Mouse (Mus musculus): ENCODE data around the gene 4930578C19Rik. TPM values are rescaled to one million over a fixed set of nuclear protein-coding genes. Genes with fewer than 3 reads are reported as not detected.

Gene 4930578C19Rik
- total RNA-seq (2012; rRNA removed): not detected in 2 replicates
- total RNA-seq (2014; rRNA removed): not detected in 2 replicates
- not detected in 2 replicates for polyA plus RNA-seq (2012; ENCODE audit: insufficient read length, low read depth)

GRCm38 (mm10) chrX:18461198-18461601, at the start of gene 4930578C19Rik:
Gene 4930578C19Rik (minus strand): TSS chrX:18461397.
- Histone ChIP-seq H3K9ac (ENCODE audit: insufficient read depth, low read depth) (no peak within 1 kb of the TSS), H3K27me3 (replicated peaks) (no peaks in the 10 kb centered on the region), H3K9me3 (replicated peaks; ENCODE audit: low read length) (no peaks in the 10 kb centered on the region), H3K4me1 (ENCODE audit: control insufficient read depth in 1 of 2, insufficient read depth in 2 of 2) (no peaks in the 10 kb centered on the region), H3K27ac (ENCODE audit: insufficient read depth, low read depth) (no peak within 1 kb of the TSS), H3K4me2 (ENCODE audit: insufficient read depth, low read depth, poor library complexity, severe bottlenecking) (no peak within 1 kb of the TSS), H3K4me3 (replicated peaks in 1 of 3; ENCODE audit: low read depth in 2 of 3, low read length in 2 of 3, poor library complexity in 1 of 3) (no peak within 1 kb of the TSS), H3K79me2 (replicated peaks; ENCODE audit: control insufficient read depth, extremely low read depth, insufficient read depth, poor library complexity, severe bottlenecking) (no peaks in the 10 kb centered on the region), H3K36me3 (replicated peaks in 1 of 2; ENCODE audit: control insufficient read depth in 1 of 2, insufficient read depth in 1 of 2, low read length in 1 of 2) (no peaks in the 10 kb centered on the region)
- in situ Hi-C loops (cut with MboI; ENCODE audit: low pct_ligation_motif_present, low pct_unique_long_range_greater_than_20kb, low sequenced_read_pairs) (no loop called here), dilution Hi-C loops (cut with MboI; ENCODE audit: extremely low pct_ligation_motif_present, extremely low pct_unique_long_range_greater_than_20kb, low sequenced_read_pairs) (no loop called here)
- no peak for TF ChIP-seq PAX5 (IDR thresholded peaks at IDR 0.05; ENCODE audit: low read length)
- no peak for TF ChIP-seq MAX (IDR thresholded peaks at IDR 0.05; ENCODE audit: low read length)
- no peak for TF ChIP-seq SIN3A (IDR thresholded peaks at IDR 0.05; ENCODE audit: low read length)
- no peak for TF ChIP-seq E2F4 (IDR thresholded peaks at IDR 0.05; ENCODE audit: insufficient replicate concordance, low read depth, low read length)
- no peak for TF ChIP-seq MAZ (IDR thresholded peaks at IDR 0.05; ENCODE audit: low read depth, low read length)
- TF ChIP-seq USF2 (conservative IDR thresholded peaks at IDR 0.05; ENCODE audit: low read depth, low read length): no peak
- TF ChIP-seq RCOR1 (conservative IDR thresholded peaks at IDR 0.05; ENCODE audit: low read depth, low read length): no peak
- TF ChIP-seq CHD2 (IDR thresholded peaks at IDR 0.05; ENCODE audit: low read length): no peak
- TF ChIP-seq CTCF (conservative IDR thresholded peaks at IDR 0.05 in 1 of 2, IDR thresholded peaks at IDR 0.05 in 1 of 2; ENCODE audit: low read depth in 2 of 2, low read length in 2 of 2): no peak
- TF ChIP-seq UBTF (IDR thresholded peaks at IDR 0.05; ENCODE audit: low read depth, low read length): no peak
- TF ChIP-seq SMC3 (IDR thresholded peaks at IDR 0.05; ENCODE audit: low read depth, low read length): no peak
- TF ChIP-seq EP300 (IDR thresholded peaks at IDR 0.05; ENCODE audit: low read length): no peak
- no peak for TF ChIP-seq MXI1 (IDR thresholded peaks at IDR 0.05; ENCODE audit: low read depth, low read length)
- no peak for TF ChIP-seq ZNF384 (IDR thresholded peaks at IDR 0.05; ENCODE audit: low read depth, low read length)
- TF ChIP-seq POLR2A (IDR thresholded peaks at IDR 0.05; ENCODE audit: low read depth, low read length): no peak
- no peak for TF ChIP-seq NRF1 (IDR thresholded peaks at IDR 0.05; ENCODE audit: low read depth, low read length)
- no peak for TF ChIP-seq MEF2A (IDR thresholded peaks at IDR 0.05; ENCODE audit: borderline replicate concordance, low read depth, low read length)
- no peak for DNase-seq (ENCODE audit: extremely low read depth)

GRCm38 (mm10) chrX:18467690-18468089, 6.5 kb upstream of the 4930578C19Rik start:
- H3K4me1 ChIP-seq (ENCODE audit: control insufficient read depth in 1 of 2, insufficient read depth in 2 of 2): no peaks in the 10 kb centered on the region
- H3K27me3 ChIP-seq (replicated peaks): no peaks in the 10 kb centered on the region
- H3K4me3 ChIP-seq (replicated peaks in 1 of 3; ENCODE audit: low read depth in 2 of 3, low read length in 2 of 3, poor library complexity in 1 of 3): no peak overlapping the region
- dilution Hi-C loops (cut with MboI; ENCODE audit: extremely low pct_ligation_motif_present, extremely low pct_unique_long_range_greater_than_20kb, low sequenced_read_pairs) (no loop called here), in situ Hi-C loops (cut with MboI; ENCODE audit: low pct_ligation_motif_present, low pct_unique_long_range_greater_than_20kb, low sequenced_read_pairs) (no loop called here)
- H3K36me3 ChIP-seq (replicated peaks in 1 of 2; ENCODE audit: control insufficient read depth in 1 of 2, insufficient read depth in 1 of 2, low read length in 1 of 2): no peaks in the 10 kb centered on the region
- no peak for DNase-seq (ENCODE audit: extremely low read depth)
- H3K4me2 ChIP-seq (ENCODE audit: insufficient read depth, low read depth, poor library complexity, severe bottlenecking): no peak overlapping the region
- no peak for TF ChIP-seq HCFC1 (IDR thresholded peaks at IDR 0.05; ENCODE audit: low read depth, low read length)
- TF ChIP-seq ETS1 (conservative IDR thresholded peaks at IDR 0.05; ENCODE audit: low read depth, low read length): no peak
- TF ChIP-seq POLR2AphosphoS2 (IDR thresholded peaks at IDR 0.05; ENCODE audit: low read depth, low read length): no peak
- no peak for TF ChIP-seq CTCF (conservative IDR thresholded peaks at IDR 0.05 in 1 of 2, IDR thresholded peaks at IDR 0.05 in 1 of 2; ENCODE audit: low read depth in 2 of 2, low read length in 2 of 2)
- no peak for TF ChIP-seq UBTF (IDR thresholded peaks at IDR 0.05; ENCODE audit: low read depth, low read length)
- no peak for TF ChIP-seq ZNF384 (IDR thresholded peaks at IDR 0.05; ENCODE audit: low read depth, low read length)
- TF ChIP-seq PAX5 (IDR thresholded peaks at IDR 0.05; ENCODE audit: low read length): no peak
- TF ChIP-seq TBP (conservative IDR thresholded peaks at IDR 0.05; ENCODE audit: low read depth, low read length): no peak
- no peak for TF ChIP-seq ZC3H11A (IDR thresholded peaks at IDR 0.05; ENCODE audit: low read depth, low read length)
- TF ChIP-seq CHD1 (IDR thresholded peaks at IDR 0.05; ENCODE audit: low read depth, low read length): no peak
- no peak for TF ChIP-seq KAT2A (IDR thresholded peaks at IDR 0.05; ENCODE audit: insufficient replicate concordance, low read length)
- TF ChIP-seq MXI1 (IDR thresholded peaks at IDR 0.05; ENCODE audit: low read depth, low read length): no peak
- TF ChIP-seq SMC3 (IDR thresholded peaks at IDR 0.05; ENCODE audit: low read depth, low read length): no peak
- no peak for TF ChIP-seq SIN3A (IDR thresholded peaks at IDR 0.05; ENCODE audit: low read length)
- TF ChIP-seq JUND (conservative IDR thresholded peaks at IDR 0.05; ENCODE audit: low read depth, low read length): no peak
- TF ChIP-seq JUN (IDR thresholded peaks at IDR 0.05; ENCODE audit: insufficient read depth, low read depth, low read length): no peak
- TF ChIP-seq MAFK (IDR thresholded peaks at IDR 0.05; ENCODE audit: insufficient replicate concordance, low read length): no peak
- TF ChIP-seq MYC (IDR thresholded peaks at IDR 0.05; ENCODE audit: low read depth, low read length): no peak
- no peak for TF ChIP-seq MEF2A (IDR thresholded peaks at IDR 0.05; ENCODE audit: borderline replicate concordance, low read depth, low read length)
- no peak overlapping the region for H3K27ac ChIP-seq (ENCODE audit: insufficient read depth, low read depth)
- no peak overlapping the region for H3K9ac ChIP-seq (ENCODE audit: insufficient read depth, low read depth)
- no peaks in the 10 kb centered on the region for H3K79me2 ChIP-seq (replicated peaks; ENCODE audit: control insufficient read depth, extremely low read depth, insufficient read depth, poor library complexity, severe bottlenecking)
- H3K9me3 ChIP-seq (replicated peaks; ENCODE audit: low read length): no peaks in the 10 kb centered on the region
